Mouse (Mus musculus): Measurements from ENCODE around the gene Zbtb9. TPM values are rescaled to one million over a fixed set of nuclear protein-coding genes. Genes with fewer than 3 reads are reported as not detected.

The Zbtb9 gene
- polyA plus RNA-seq, 1 experiment from 2014 or later, result 15.6 TPM

GRCm38 (mm10) chr17:27018555-27019196 is 45.7 kb downstream of the Zbtb9 start:
- peaks cover 15% of the 10 kb centered on the region for H3K4me1 ChIP-seq
- H3K27ac ChIP-seq (replicated peaks), result peak overlapping the region; percentile 72
- H3K27me3 ChIP-seq, result no peaks in the 10 kb centered on the region
- peak overlapping the region; percentile 70 for H3K4me2 ChIP-seq (replicated peaks)
- H3K4me3 ChIP-seq (replicated peaks), result peak overlapping the region; percentile 56
- no peak for ATAC-seq (ENCODE audit: insufficient number of reproducible peaks, low FRiP score, low TSS enrichment, low read depth)
- 34% methylated on average over 12 of the region's 12 CpGs for WGBS
- H3K36me3 ChIP-seq, result peaks cover 38% of the 10 kb centered on the region
- H3K9ac ChIP-seq, result peak overlapping the region; percentile 33
- no peaks in the 10 kb centered on the region for H3K9me3 ChIP-seq (replicated peaks)

- Histone ChIP-seq H3K4me3 (replicated peaks) (no peak overlapping the region), H3K9ac (no peak overlapping the region), H3K9me3 (replicated peaks) (no peaks in the 10 kb centered on the region), H3K4me1 (peaks cover 15% of the 10 kb centered on the region), H3K4me2 (replicated peaks) (no peak overlapping the region), H3K27ac (replicated peaks) (no peak overlapping the region), H3K27me3 (no peaks in the 10 kb centered on the region), H3K36me3 (peaks cover 60% of the 10 kb centered on the region)
- ATAC-seq (ENCODE audit: insufficient number of reproducible peaks, low FRiP score, low TSS enrichment, low read depth), result no peak
- WGBS, result 87% methylated on average over 14 of the region's 14 CpGs
Observed at GRCm38 (mm10) chr17:27021076-27021475, 48.1 kb downstream of the Zbtb9 start.

GRCm38 (mm10) chr17:27021736-27022135 is 48.8 kb downstream of the Zbtb9 start:
- H3K4me2 ChIP-seq (replicated peaks), result no peak overlapping the region
- H3K9ac ChIP-seq, result no peak overlapping the region
- no peaks in the 10 kb centered on the region for H3K9me3 ChIP-seq (replicated peaks)
- H3K4me3 ChIP-seq (replicated peaks), result no peak overlapping the region
- peaks cover 61% of the 10 kb centered on the region for H3K36me3 ChIP-seq
- WGBS, result 83% methylated on average over 9 of the region's 9 CpGs
- ATAC-seq (ENCODE audit: insufficient number of reproducible peaks, low FRiP score, low TSS enrichment, low read depth), result no peak
- no peak overlapping the region for H3K27ac ChIP-seq (replicated peaks)
- no peaks in the 10 kb centered on the region for H3K27me3 ChIP-seq
- H3K4me1 ChIP-seq, result peaks cover 15% of the 10 kb centered on the region

- Histone ChIP-seq H3K4me1 (peaks cover 16% of the 10 kb centered on the region), H3K9ac (no peak overlapping the region), H3K27me3 (no peaks in the 10 kb centered on the region), H3K36me3 (peaks cover 61% of the 10 kb centered on the region), H3K4me3 (replicated peaks) (no peak overlapping the region), H3K9me3 (replicated peaks) (no peaks in the 10 kb centered on the region), H3K4me2 (replicated peaks) (no peak overlapping the region), H3K27ac (replicated peaks) (no peak overlapping the region)
- 84% methylated on average over 4 of the region's 4 CpGs for WGBS
- ATAC-seq (ENCODE audit: insufficient number of reproducible peaks, low FRiP score, low TSS enrichment, low read depth), result no peak
Observed at GRCm38 (mm10) chr17:27023342-27023741, 50.4 kb downstream of the Zbtb9 start.

GRCm38 (mm10) chr17:27025326-27025902 is 52.4 kb downstream of the Zbtb9 start:
- Histone ChIP-seq H3K4me1 (peaks cover 17% of the 10 kb centered on the region), H3K4me3 (replicated peaks) (no peak overlapping the region), H3K27me3 (no peaks in the 10 kb centered on the region), H3K36me3 (peaks cover 50% of the 10 kb centered on the region), H3K9me3 (replicated peaks) (no peaks in the 10 kb centered on the region), H3K9ac (no peak overlapping the region), H3K4me2 (replicated peaks) (no peak overlapping the region), H3K27ac (replicated peaks) (no peak overlapping the region)
- ATAC-seq (ENCODE audit: insufficient number of reproducible peaks, low FRiP score, low TSS enrichment, low read depth), result no peak
- WGBS, result 93% methylated on average over 17 of the region's 17 CpGs

- Histone ChIP-seq H3K36me3 (peaks cover 46% of the 10 kb centered on the region), H3K27ac (replicated peaks) (no peak overlapping the region), H3K9ac (no peak overlapping the region), H3K9me3 (replicated peaks) (no peaks in the 10 kb centered on the region), H3K4me1 (peaks cover 17% of the 10 kb centered on the region), H3K4me3 (replicated peaks) (no peak overlapping the region), H3K4me2 (replicated peaks) (no peak overlapping the region), H3K27me3 (no peaks in the 10 kb centered on the region)
- ATAC-seq (ENCODE audit: insufficient number of reproducible peaks, low FRiP score, low TSS enrichment, low read depth), result no peak
- WGBS, result 89% methylated on average over 3 of the region's 3 CpGs
Observed at GRCm38 (mm10) chr17:27025951-27026350, 53.0 kb downstream of the Zbtb9 start.

GRCm38 (mm10) chr17:27027460-27028283 is 54.7 kb downstream of the Zbtb9 start:
- ATAC-seq (ENCODE audit: insufficient number of reproducible peaks, low FRiP score, low TSS enrichment, low read depth), result no peak
- Histone ChIP-seq H3K36me3 (peaks cover 29% of the 10 kb centered on the region), H3K9me3 (replicated peaks) (no peaks in the 10 kb centered on the region), H3K9ac (peak overlapping the region; percentile 90), H3K27ac (replicated peaks) (peak overlapping the region; percentile 82), H3K4me3 (replicated peaks) (peak overlapping the region; percentile 72), H3K4me1 (peaks cover 21% of the 10 kb centered on the region), H3K4me2 (replicated peaks) (peak overlapping the region; percentile 79), H3K27me3 (no peaks in the 10 kb centered on the region)
- 32% methylated on average over 12 of the region's 12 CpGs for WGBS

GRCm38 (mm10) chr17:27028284-27028795 is 55.4 kb downstream of the Zbtb9 start:
- H3K27ac ChIP-seq (replicated peaks), result peak overlapping the region; percentile 82
- H3K9me3 ChIP-seq (replicated peaks), result no peaks in the 10 kb centered on the region
- H3K4me3 ChIP-seq (replicated peaks), result peak overlapping the region; percentile 72
- ATAC-seq (ENCODE audit: insufficient number of reproducible peaks, low FRiP score, low TSS enrichment, low read depth), result peak; percentile 75
- H3K4me1 ChIP-seq, result peaks cover 27% of the 10 kb centered on the region
- under 1% methylated on average over 19 of the region's 19 CpGs for whole genome bisulfite sequencing
- H3K9ac ChIP-seq, result peak overlapping the region; percentile 90
- H3K27me3 ChIP-seq, result no peaks in the 10 kb centered on the region
- peak overlapping the region; percentile 79 for H3K4me2 ChIP-seq (replicated peaks)
- peaks cover 26% of the 10 kb centered on the region for H3K36me3 ChIP-seq

GRCm38 (mm10) chr17:27028909-27029308 is 55.9 kb downstream of the Zbtb9 start, which contains the start of gene Bak1:
Gene Bak1 (minus strand): TSS chr17:27029009.
- ATAC-seq (ENCODE audit: insufficient number of reproducible peaks, low FRiP score, low TSS enrichment, low read depth), result no peak
- peak within 1 kb of the TSS; percentile 72 for H3K4me3 ChIP-seq (replicated peaks)
- H3K9me3 ChIP-seq (replicated peaks), result no peaks in the 10 kb centered on the region
- peak within 1 kb of the TSS; percentile 90 for H3K9ac ChIP-seq
- 58% methylated on average over 4 of the region's 4 CpGs for WGBS
- peak within 1 kb of the TSS; percentile 79 for H3K4me2 ChIP-seq (replicated peaks)
- peak within 1 kb of the TSS; percentile 82 for H3K27ac ChIP-seq (replicated peaks)
- H3K36me3 ChIP-seq, result peaks cover 21% of the 10 kb centered on the region
- H3K4me1 ChIP-seq, result peaks cover 27% of the 10 kb centered on the region
- H3K27me3 ChIP-seq, result no peaks in the 10 kb centered on the region

- Histone ChIP-seq H3K4me1 (peaks cover 27% of the 10 kb centered on the region), H3K9me3 (replicated peaks) (no peaks in the 10 kb centered on the region), H3K27me3 (no peaks in the 10 kb centered on the region), H3K36me3 (peaks cover 15% of the 10 kb centered on the region), H3K4me2 (replicated peaks) (no peak overlapping the region), H3K9ac (no peak overlapping the region), H3K27ac (replicated peaks) (no peak overlapping the region), H3K4me3 (replicated peaks) (no peak overlapping the region)
- ATAC-seq (ENCODE audit: insufficient number of reproducible peaks, low FRiP score, low TSS enrichment, low read depth), result no peak
- WGBS, result 87% methylated on average over 14 of the region's 14 CpGs
Observed at GRCm38 (mm10) chr17:27029431-27029830, 56.5 kb downstream of the Zbtb9 start.

- no peak overlapping the region for H3K4me2 ChIP-seq (replicated peaks)
- no peak overlapping the region for H3K27ac ChIP-seq (replicated peaks)
- no peaks in the 10 kb centered on the region for H3K9me3 ChIP-seq (replicated peaks)
- no peak for ATAC-seq (ENCODE audit: insufficient number of reproducible peaks, low FRiP score, low TSS enrichment, low read depth)
- WGBS, result 87% methylated on average over 4 of the region's 4 CpGs
- peaks cover 3% of the 10 kb centered on the region for H3K36me3 ChIP-seq
- H3K27me3 ChIP-seq, result no peaks in the 10 kb centered on the region
- H3K4me3 ChIP-seq (replicated peaks), result no peak overlapping the region
- peaks cover 32% of the 10 kb centered on the region for H3K4me1 ChIP-seq
- H3K9ac ChIP-seq, result no peak overlapping the region
Observed at GRCm38 (mm10) chr17:27030896-27031295, 57.9 kb downstream of the Zbtb9 start.

Measured in embryonic facial prominence, embryonic 15.5 days (tissue).